Mouse (Mus musculus) olfactory bulb, adult 2 months (tissue): ENCODE data around the gene Wdr20. TPM values are rescaled to one million over a fixed set of nuclear protein-coding genes. Genes with fewer than 3 reads are reported as not detected.
A peak's percentile ranks its signal among the peaks of the same experiment; 100 is the strongest.

ENCODE experiments used
- H3K27ac ChIP-seq: fragments of 200-500 bp; 2 replicates; pipeline ENCODE4 v1.5.1; 2012; ENCODE audit warnings: low read depth, low read length; ENCODE audit not compliant: insufficient read depth
- H3K4me1 ChIP-seq: fragments of 200-500 bp; 2 replicates; pipeline ENCODE4 v1.6.1; 2012; ENCODE audit warnings: low read length; ENCODE audit not compliant: control insufficient read depth, insufficient read depth
- H3K4me3 ChIP-seq: fragments of 200-500 bp; 2 replicates; pipeline ENCODE4 v1.5.1; 2012; ENCODE audit warnings: mild to moderate bottlenecking, low read depth, low read length, moderate library complexity; ENCODE audit not compliant: insufficient read depth
- CTCF ChIP-seq: fragments of 200-500 bp; IDR thresholded peaks from 2 replicates; pipeline ENCODE4 v1.5.1; 2012; ENCODE audit warnings: low read depth, mild to moderate bottlenecking, low read length, moderate library complexity; ENCODE audit not compliant: insufficient read depth
- POLR2A ChIP-seq: fragments of 200-500 bp; IDR thresholded peaks from 2 replicates; pipeline ENCODE4 v1.6.1; 2012; ENCODE audit warnings: mild to moderate bottlenecking, low read depth, low read length, moderate library complexity; ENCODE audit not compliant: insufficient read depth
- WGBS: fragments of 180-500 bp; shearing (Covaris S2); methylation state at CpG from one replicate; pipeline ENCODE4 v1.1.7; 2018; 5-methylcytosine and 5-hydroxymethylcytosine counted together
- polyA plus RNA-seq: library from polyadenylated mRNA; stranded (reverse); fragments of >200 nt; gene quantifications from 2 replicates; pipeline ENCODE4 v1.2.4, GENCODE M21; 2012; ENCODE audit warnings: low replicate concordance; ENCODE audit not compliant: missing spikeins, insufficient read depth, insufficient read length

Wdr20 gene
- polyA plus RNA-seq, 1 experiment, result not detected

- H3K4me3 ChIP-seq, result peak within 1 kb of the TSS; percentile 92
- H3K27ac ChIP-seq, result peak within 1 kb of the TSS; percentile 61
- TF ChIP-seq POLR2A, result peak; percentile 65; the same call in 1 of the 2 replicates
- TF ChIP-seq CTCF, result no peak
- H3K4me1 ChIP-seq, result peaks cover 16% of the 10 kb centered on the region
- WGBS, result under 1% methylated on average over 88 of the region's 89 CpGs
Measured at GRCm38 (mm10) chr12:110850010-110850928, 112.5 kb downstream of the Wdr20 start, which contains the start of gene Zfp839. TSS of gene Zfp839 (plus strand) at chr12:110850253.

DNA sequence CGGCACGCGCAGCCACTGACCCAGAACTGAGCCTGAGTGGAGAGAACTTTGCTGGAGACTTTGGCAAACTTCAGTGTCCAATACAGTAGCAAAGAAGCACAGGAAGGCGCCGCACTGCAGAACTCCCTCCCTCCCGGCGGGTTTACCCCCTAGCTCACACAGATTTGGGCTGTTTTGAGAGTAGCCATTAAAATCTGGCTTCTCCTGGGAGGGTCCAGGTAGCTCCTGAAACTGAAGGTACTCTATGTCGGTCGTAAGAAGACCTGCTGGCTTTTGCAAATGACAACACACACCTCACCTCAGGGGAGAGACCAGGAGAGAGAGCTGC, 113.1 kb downstream of the Wdr20 start:
- WGBS, result 14% methylated on average over 9 of the region's 9 CpGs
- peak overlapping the region; percentile 92 for H3K4me3 ChIP-seq
- peaks cover 11% of the 10 kb centered on the region for H3K4me1 ChIP-seq
- H3K27ac ChIP-seq, result no peak overlapping the region
- TF ChIP-seq CTCF (no peak), POLR2A (no peak)

- 84% methylated on average over 12 of the region's 12 CpGs for WGBS
- no peak for TF ChIP-seq POLR2A
- TF ChIP-seq CTCF, result no peak
- H3K4me3 ChIP-seq, result no peak overlapping the region
- peaks cover 10% of the 10 kb centered on the region for H3K4me1 ChIP-seq
- H3K27ac ChIP-seq, result no peak overlapping the region
Measured at GRCm38 (mm10) chr12:110851414-110851813, 113.7 kb downstream of the Wdr20 start.

DNA sequence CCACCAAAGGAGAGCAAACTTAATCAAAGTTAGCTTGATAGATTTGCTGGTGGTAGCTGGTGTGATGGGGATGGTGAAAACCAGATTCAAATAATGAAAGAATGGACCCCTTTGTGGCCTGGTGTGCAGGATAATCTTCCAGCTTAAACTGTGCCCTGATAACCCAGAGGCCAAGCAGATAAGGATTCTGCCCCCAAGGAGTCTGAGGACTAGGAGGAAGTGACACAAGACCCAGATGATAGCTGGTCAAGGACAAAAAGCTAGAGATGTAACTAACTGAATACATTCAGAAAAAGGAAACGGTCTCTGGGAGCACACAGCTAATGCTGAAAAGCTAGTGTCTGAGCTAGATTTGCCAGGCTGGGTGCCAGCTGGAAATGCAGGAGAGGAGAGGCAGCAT, 114.2 kb downstream of the Wdr20 start:
- TF ChIP-seq CTCF (no peak), POLR2A (no peak)
- H3K27ac ChIP-seq, result no peak overlapping the region
- H3K4me1 ChIP-seq, result peaks cover 10% of the 10 kb centered on the region
- H3K4me3 ChIP-seq, result no peak overlapping the region
- WGBS, result 82% methylated on average over 1 of the region's 1 CpGs

Other genes starting within 250 kb of the Wdr20 start
- 228 and 373 TPM in 2 replicates for gene Dync1h1, start 136.5 kb upstream of the Wdr20 start, polyA plus RNA-seq
- not detected in 2 replicates for gene 1700001K19Rik, start 55.3 kb upstream of the Wdr20 start, polyA plus RNA-seq
- 553 and 836 TPM in 2 replicates for gene Hsp90aa1, start 35.2 kb upstream of the Wdr20 start, polyA plus RNA-seq
- not detected in 2 replicates for gene Mok, start 103.0 kb downstream of the Wdr20 start, polyA plus RNA-seq
- not detected in 2 replicates for gene Zfp839, start 112.3 kb downstream of the Wdr20 start, polyA plus RNA-seq
- not detected in 2 replicates for gene Cinp, start 151.2 kb downstream of the Wdr20 start, polyA plus RNA-seq
- not detected in 2 replicates for gene Tecpr2, start 151.3 kb downstream of the Wdr20 start, polyA plus RNA-seq
- gene Ankrd9, start 241.1 kb downstream of the Wdr20 start, polyA plus RNA-seq, result not detected in 2 replicates